Mouse (Mus musculus) adrenal gland, postnatal 10 days (tissue): ENCODE measurements around the gene Nr2e1. TPM values are rescaled to one million over a fixed set of nuclear protein-coding genes. Genes with fewer than 3 reads are reported as not detected.

Source experiments
- DNase-seq: peaks from one replicate; pipeline ENCODE4 v3.0.0; 2021; ENCODE audit warnings: mixed read lengths
- total RNA-seq, 2 experiments: library from RNA; stranded (reverse); gene quantifications; 2 replicates each; pipeline ENCODE4 v1.2.3; 2021

Gene Nr2e1
- total RNA-seq, 2 experiments from 2014 or later, result not detected

DNA sequence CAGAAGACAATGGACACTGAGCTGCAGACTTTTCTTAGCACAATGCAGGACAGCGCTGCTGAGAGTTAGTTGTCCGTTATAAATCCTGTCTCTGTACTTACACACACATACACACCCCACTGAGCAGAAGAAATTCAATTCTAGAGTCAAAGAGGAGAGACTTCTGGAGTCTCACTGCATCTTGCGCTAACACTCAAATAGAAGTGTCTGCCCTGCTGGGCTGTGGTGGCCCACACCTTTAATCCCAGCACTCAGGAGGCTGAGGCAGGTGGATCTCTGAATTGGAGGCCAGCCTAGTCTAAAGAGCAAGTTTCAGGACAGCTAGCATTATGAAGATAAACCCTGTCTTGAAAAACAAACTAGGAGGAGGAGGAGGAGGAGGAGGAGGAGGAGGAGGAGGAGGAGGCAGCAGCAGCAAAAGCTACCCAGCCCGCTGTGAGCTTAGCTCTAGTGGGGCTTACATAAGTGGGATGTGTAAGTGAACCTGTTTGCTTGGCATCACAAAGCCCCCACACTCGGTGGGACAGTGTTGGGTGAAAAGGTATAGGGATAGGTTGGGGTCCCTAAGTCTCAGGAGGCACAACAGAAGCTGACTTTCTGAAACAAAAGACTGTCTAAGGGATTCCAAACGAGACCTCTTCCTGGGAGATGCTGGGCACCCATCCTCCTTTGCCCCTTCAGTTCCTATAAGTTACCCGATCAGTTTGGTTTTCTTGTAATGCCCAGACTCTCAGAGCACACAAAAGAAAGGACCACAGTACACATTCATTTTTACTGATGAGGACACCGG, 4.7 kb upstream of the Nr2e1 start:
- DNase-seq, result no peak

DNA sequence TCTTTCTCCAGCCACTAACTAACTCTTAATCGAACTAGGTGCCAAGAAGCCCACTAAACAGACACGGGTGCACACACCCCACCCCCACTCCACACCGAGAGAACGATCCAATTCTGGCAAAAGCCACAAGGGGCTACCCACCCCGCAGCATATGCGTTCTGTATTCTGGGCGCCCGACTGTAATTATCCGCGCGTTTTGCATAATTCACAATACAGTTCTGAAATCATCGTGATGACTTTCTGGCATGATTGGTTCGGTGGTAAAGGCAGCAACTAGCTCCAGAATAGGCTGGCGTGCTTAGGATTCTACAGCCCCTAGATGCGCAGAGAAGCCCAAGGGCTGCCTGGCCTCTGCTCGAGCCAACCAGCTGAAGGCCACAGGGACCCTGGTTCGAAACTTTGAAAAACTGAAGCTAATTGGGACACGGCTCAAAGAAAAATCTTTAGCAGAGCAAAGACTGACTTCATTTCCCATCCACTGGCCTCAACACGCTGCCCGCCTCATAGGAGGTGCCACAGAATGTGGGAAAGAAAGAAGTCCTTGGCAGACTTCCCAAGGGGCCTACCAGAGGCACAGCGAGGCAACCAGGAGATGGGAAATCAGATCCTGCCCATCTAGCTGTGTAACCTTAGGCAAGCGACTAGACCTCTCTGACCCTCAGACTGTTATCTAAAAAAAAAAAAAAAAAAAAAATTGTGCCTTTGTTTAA, 2.3 kb upstream of the Nr2e1 start:
- no peak for DNase-seq

GRCm38 (mm10) chr10:42585156-42585555, 1.7 kb upstream of the Nr2e1 start:
- no peak for DNase-seq

- no peak for DNase-seq
Measured at GRCm38 (mm10) chr10:42584436-42584983, 1.1 kb upstream of the Nr2e1 start.

GRCm38 (mm10) chr10:42583902-42584435, 537 bp upstream of the Nr2e1 start:
- no peak for DNase-seq

GRCm38 (mm10) chr10:42582566-42583110, 794 bp downstream of the Nr2e1 start:
- no peak for DNase-seq

DNA sequence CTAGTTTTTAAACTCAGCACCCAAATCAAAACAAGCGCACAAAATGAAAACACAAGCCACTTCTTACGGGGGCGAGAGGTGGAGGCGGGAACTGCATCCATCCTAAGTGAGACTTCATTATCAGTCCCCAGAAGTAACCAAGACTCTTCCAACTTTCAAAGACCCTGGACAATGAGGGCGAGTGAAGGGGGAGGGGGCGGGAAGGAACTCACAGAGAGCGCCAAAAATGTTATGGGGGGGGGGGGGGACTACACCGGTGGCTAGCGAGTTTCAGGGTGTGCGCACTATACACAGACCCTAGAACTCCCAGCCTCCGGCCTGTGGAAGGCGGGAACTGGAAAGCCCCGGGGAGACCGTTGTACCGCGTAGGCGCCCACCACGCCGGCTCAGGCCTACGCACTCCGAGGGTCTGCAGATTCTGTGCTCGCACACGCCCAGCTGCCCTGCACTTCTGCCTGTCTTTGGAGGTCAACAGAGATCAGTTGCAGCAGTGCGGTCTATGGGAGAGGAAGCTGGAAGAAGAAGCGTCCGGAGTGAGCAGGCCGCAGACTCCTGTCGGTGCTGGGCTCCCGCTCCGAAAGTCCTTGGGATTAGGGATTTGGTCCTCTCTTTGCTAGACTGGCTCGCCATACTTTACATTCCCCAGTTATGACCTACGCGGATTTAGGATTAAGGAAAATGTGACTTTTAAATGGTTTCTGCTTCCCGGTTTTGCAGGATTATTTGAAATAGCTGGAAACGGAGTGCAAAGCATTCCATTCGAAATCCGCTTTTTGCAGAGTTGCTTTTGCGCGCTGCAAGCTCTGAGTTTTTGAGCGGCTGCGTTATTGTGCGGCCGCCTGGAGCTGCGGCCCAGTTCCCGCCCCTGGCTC, 1.5 kb downstream of the Nr2e1 start:
- DNase-seq, result no peak

- DNase-seq, result no peak
Measured at GRCm38 (mm10) chr10:42580951-42581277, 2.5 kb downstream of the Nr2e1 start.

GRCm38 (mm10) chr10:42580131-42580950, 3.1 kb downstream of the Nr2e1 start:
- no peak for DNase-seq

DNA sequence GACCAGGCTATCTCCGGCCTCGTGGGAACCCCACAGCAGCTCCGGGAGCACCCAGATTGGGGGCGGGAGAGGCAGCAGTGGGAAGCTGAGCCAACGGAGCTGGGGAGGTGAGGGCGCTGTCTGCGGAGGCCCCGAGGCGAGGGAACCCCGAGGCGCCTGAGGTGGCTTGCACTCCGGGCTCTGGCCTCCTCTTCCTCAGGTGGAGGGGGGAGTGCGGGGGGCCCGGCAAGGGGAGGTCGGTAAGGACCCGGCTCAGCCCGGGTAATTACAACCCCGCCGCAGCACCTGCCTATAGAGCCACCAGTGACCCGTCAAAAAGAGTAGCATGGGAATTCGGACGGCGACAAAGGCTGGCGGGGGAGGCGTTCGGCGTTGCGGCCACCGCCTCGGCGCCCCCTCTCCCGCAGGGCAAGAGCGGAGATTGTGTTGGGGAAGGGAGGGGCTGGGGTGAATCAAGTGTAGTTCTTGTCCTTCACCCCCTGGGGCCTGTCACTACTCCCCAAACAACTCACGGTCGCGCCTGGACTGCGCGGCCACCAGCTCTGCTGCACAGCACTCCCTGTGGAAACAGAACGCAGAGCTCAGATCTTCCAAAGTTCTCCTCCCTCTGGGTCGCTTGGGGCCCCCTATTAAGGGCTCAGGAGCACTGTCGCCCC, 3.8 kb downstream of the Nr2e1 start:
- no peak for DNase-seq

DNA sequence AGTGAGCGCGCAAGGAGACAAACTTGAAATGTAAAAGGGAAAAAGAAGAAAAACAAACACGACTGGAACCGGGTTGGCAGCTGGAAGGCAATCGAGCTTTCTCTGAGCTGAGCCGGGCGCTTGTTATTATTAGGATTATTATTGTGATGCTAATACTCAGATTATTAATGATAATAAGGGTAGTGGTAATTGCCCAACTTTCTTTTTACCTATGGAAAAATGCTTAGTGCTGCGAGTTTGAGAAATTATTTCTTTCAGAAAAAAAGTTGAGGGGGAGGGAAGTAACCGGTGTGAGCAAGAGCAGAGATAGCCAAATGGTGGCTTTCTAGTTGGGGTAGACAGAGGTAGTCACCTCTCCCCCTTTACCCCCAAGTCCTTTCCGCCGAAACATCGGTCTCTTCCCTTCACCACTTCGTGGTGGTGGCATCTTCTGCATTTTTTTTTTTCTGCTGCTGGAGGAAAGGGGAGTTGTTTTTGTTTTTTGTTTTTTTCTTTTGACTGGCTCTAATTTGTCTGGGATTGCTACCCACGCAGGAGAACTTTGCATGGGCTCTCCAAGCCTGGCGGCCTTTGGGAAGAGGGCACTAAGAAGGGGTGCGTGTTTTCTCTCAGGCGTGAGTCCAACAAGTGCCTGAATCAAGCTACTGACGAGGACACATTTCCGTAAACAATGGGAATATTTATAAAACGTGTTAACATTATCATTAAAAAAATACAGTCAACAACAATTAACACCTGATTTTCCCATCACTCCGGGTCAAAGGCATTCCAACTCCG, 4.5 kb downstream of the Nr2e1 start:
- no peak for DNase-seq

DNA sequence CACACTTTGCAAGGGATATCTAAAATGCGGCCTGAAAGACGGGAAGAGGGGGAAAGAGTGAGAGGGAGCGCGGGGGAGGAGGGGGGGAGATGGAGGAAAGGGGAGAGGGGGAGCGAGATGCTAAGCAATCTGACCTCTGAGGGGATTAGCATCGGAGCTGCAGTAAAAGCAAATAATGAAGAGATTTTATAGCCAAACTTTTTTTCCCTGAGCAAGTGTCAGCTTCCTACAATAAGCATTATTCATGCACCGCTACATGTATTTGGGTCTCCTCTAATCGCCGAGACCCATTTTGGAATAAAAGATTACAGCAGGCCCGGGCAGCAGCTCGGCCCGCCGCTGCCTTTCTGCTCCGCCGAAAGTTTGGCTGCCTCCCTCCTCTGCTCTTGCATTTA, 5.2 kb downstream of the Nr2e1 start:
- DNase-seq, result no peak

- no peak for DNase-seq
Measured at GRCm38 (mm10) chr10:42577525-42578280, 5.7 kb downstream of the Nr2e1 start.

- DNase-seq, result no peak
Measured at GRCm38 (mm10) chr10:42574639-42575038, 8.8 kb downstream of the Nr2e1 start.

- DNase-seq, result no peak
Measured at GRCm38 (mm10) chr10:42572971-42573370, 10.5 kb downstream of the Nr2e1 start.

DNA sequence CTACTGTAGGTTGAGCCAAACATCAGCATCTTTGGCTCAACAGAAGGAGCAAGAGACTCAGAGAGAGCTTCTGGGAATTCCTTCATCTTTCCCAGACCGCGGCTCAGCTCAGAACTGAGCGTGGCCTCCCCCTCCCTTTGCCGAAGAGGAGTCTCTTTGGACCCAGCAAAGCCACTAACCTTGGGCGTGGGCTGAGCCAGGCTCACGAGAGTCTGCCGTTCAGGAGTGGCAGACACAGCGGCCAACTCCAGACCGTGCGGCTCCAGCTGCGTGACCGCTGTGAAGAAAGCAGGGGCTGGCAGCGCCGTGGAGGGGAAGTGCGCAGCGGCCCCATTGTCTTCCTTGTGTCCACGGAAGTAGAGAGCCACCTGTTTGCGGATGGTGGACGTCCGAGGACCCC, 10.9 kb downstream of the Nr2e1 start:
- DNase-seq, result no peak

DNA sequence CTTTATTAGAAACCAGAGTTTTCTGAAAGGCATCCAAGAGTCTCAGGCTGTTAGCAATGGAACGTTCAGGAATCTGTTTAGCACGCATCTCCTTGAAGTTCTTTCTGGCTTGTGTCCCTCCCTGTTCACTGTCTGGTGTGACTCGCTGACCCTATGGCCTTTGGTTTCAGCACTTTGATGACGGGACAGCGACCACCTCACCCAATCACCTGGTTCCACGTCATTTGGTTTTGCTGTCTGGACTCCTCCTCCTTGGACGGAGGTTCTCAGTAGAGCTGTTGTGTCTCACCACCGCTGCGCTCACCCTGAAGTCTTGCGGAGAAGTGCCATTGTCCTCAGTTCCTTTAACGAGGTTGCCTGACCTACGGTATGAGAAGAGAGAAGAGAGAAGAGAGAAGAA, 21.2 kb downstream of the Nr2e1 start:
- DNase-seq, result peak; percentile 67

GRCm38 (mm10) chr10:42559581-42560200, 23.7 kb downstream of the Nr2e1 start:
- no peak for DNase-seq

GRCm38 (mm10) chr10:42546507-42546906, 36.9 kb downstream of the Nr2e1 start:
- no peak for DNase-seq
